Comparison of ENCODE assay signal across 25 mouse cellular contexts in the genomic region with DNA sequence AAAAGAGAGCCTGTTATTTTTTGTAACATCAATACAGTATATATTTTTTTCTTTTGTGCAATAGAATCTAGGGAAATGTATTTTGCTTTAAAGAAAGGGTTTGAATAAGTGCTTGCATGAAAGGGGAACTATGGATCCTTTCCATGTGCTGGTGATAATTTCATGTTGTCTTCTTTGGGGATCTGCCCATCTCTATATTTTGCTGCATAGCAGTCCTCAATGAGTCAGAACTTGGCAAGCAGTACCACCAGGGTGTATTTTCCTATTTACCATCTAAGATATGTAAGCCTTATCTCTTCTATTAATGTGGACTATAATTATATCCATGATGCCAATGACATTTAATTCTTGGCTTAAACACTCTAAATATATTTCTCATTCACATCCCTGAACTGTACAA. TPM values are rescaled to one million over a fixed set of nuclear protein-coding genes. Genes with fewer than 3 reads are reported as not detected.
DNase-seq lines count a peak whose midpoint lies in the region; ATAC-seq and TF ChIP-seq lines count a peak whose summit lies in the region.
"Had no signal": no experiment of that assay in that cellular context is flagged by ENCODE, and none has a peak within 500 bp of the region (broad histone marks: within the 10 kb centered on the region; RNA-seq: fewer than 3 reads in every experiment).

No protein-coding gene starts in this region.

- H3K4me2 ChIP-seq in forebrain, postnatal 0 days (ENCODE audit: low read depth) = no peak overlapping the region
- no peak overlapping the region for H3K4me2 ChIP-seq in forebrain, embryonic 12.5 days
- H3K4me2 ChIP-seq: embryonic facial prominence, embryonic 15.5 days; heart, embryonic 11.5 days; heart, embryonic 15.5 days; hindbrain, embryonic 13.5 days had no signal

- no peaks in the 10 kb centered on the region for H3K36me3 ChIP-seq in forebrain, postnatal 0 days (ENCODE audit: insufficient read depth)
- H3K36me3 ChIP-seq in forebrain, embryonic 12.5 days (replicated peaks) = no peaks in the 10 kb centered on the region
- H3K36me3 ChIP-seq in MEL (ENCODE audit: control insufficient read depth in 1 of 2, insufficient read depth in 2 of 2, low read length in 2 of 2) = 0 out of 4 replicates have a peak, but pooled peaks cover 0 to 3% of the 10 kb centered on the region in 2 experiments
- H3K36me3 ChIP-seq: embryonic facial prominence, embryonic 15.5 days; G1E; heart, embryonic 15.5 days; hindbrain, embryonic 13.5 days had no signal

- H3K9me3 ChIP-seq in forebrain, postnatal 0 days (ENCODE audit: low read length) = no peaks in the 10 kb centered on the region
- no peaks in the 10 kb centered on the region for H3K9me3 ChIP-seq in forebrain, embryonic 12.5 days
- no peaks in the 10 kb centered on the region for H3K9me3 ChIP-seq in MEL (replicated peaks; ENCODE audit: insufficient read depth, low read length)
- H3K9me3 ChIP-seq: embryonic facial prominence, embryonic 15.5 days; G1E; heart, embryonic 15.5 days; hindbrain, embryonic 13.5 days had no signal

- no peak for ATAC-seq in forebrain, postnatal 0 days
- no peak for ATAC-seq in forebrain, embryonic 12.5 days (ENCODE audit: low FRiP score)
- ATAC-seq: activated CD4-positive, CD25-positive, alpha-beta regulatory T cell, adult 4 months; CD4-positive, CD25-positive, alpha-beta regulatory T cell, adult 4 months; hindbrain, postnatal 0 days; Patski had no signal

- no peak overlapping the region for H3K9ac ChIP-seq in forebrain, postnatal 0 days
- no peak overlapping the region for H3K9ac ChIP-seq in forebrain, embryonic 12.5 days
- no peak overlapping the region for H3K9ac ChIP-seq in MEL (ENCODE audit: control insufficient read depth, low read depth, low read length, poor library complexity, severe bottlenecking)
- H3K9ac ChIP-seq: embryonic facial prominence, embryonic 15.5 days; heart, embryonic 15.5 days; hindbrain, embryonic 13.5 days had no signal

- H3K4me3 ChIP-seq in forebrain, postnatal 0 days (ENCODE audit: low read depth, low read length) = no peak overlapping the region
- H3K4me3 ChIP-seq in forebrain, embryonic 12.5 days (replicated peaks) = no peak overlapping the region
- H3K4me3 ChIP-seq in MEL (ENCODE audit: control insufficient read depth in 1 of 2, insufficient read depth in 1 of 2, low read depth in 2 of 2, low read length in 2 of 2) = no peak overlapping the region
- no peak overlapping the region for H3K4me3 ChIP-seq in olfactory bulb, adult 2 months (ENCODE audit: insufficient read depth, low read depth, low read length)
- H3K4me3 ChIP-seq: embryonic facial prominence, embryonic 15.5 days; erythroblast, embryonic 14.5 days; heart, adult 2 months; heart, embryonic 15.5 days; hindbrain, embryonic 13.5 days had no signal

- peak in 1 of 2 experiments; percentile 19; a peak in 1 of 4 replicates for TF ChIP-seq EP300 in MEL (IDR thresholded peaks at IDR 0.05; ENCODE audit: low read depth in 1 of 2, low read length in 2 of 2)

- no peak for TF ChIP-seq RAD21 in MEL (IDR thresholded peaks at IDR 0.05; ENCODE audit: low read depth, low read length)

- TF ChIP-seq CTCF in forebrain, postnatal 0 days (IDR thresholded peaks at IDR 0.05; ENCODE audit: low read depth) = no peak
- TF ChIP-seq CTCF in MEL (IDR thresholded peaks at IDR 0.05 in 2 of 3, conservative IDR thresholded peaks at IDR 0.05 in 1 of 3; ENCODE audit: control insufficient read depth in 1 of 3, insufficient read depth in 1 of 3, low read depth in 2 of 3, low read length in 3 of 3, poor library complexity in 1 of 3, severe bottlenecking in 1 of 3) = no peak
- no peak for TF ChIP-seq CTCF in olfactory bulb, adult 2 months (IDR thresholded peaks at IDR 0.05; ENCODE audit: insufficient read depth, low read depth, low read length)

- peak; percentile 11 for DNase-seq in forebrain, postnatal 0 days
- DNase-seq in 3T3-L1 (ENCODE audit: low read depth, low spot score) = peak; percentile 34
- DNase-seq in MEL (ENCODE audit: low read depth, low spot score) = no peak
- DNase-seq in gastrocnemius, postnatal 10 days = no peak
- DNase-seq: adrenal gland, postnatal 14 days; B cell, adult 2 months; cerebellum, adult 11 months; cerebellum, adult 8-10 months; embryo, embryonic 11 days; gastrocnemius, postnatal 14 days; heart, adult 2 months; heart, postnatal 14 days; kidney, adult 11 months had no signal

- H3K79me2 ChIP-seq in MEL (ENCODE audit: control insufficient read depth, insufficient read depth, low read length, poor library complexity) = no peaks in the 10 kb centered on the region

- no peak overlapping the region for H3K27ac ChIP-seq in forebrain, postnatal 0 days (ENCODE audit: low read depth, low read length)
- H3K27ac ChIP-seq in forebrain, embryonic 12.5 days = no peak overlapping the region
- H3K27ac ChIP-seq in MEL (ENCODE audit: control insufficient read depth, low read depth, low read length) = no peak overlapping the region
- H3K27ac ChIP-seq in olfactory bulb, adult 2 months (ENCODE audit: insufficient read depth, low read depth, low read length) = peak overlapping the region; percentile 80; the same call in 1 of the 2 replicates
- H3K27ac ChIP-seq: embryonic facial prominence, embryonic 15.5 days; heart, adult 2 months; heart, embryonic 15.5 days; hindbrain, embryonic 13.5 days; hindbrain, postnatal 0 days had no signal

- H3K4me1 ChIP-seq in forebrain, postnatal 0 days (ENCODE audit: insufficient read depth) = no peaks in the 10 kb centered on the region
- H3K4me1 ChIP-seq in forebrain, embryonic 12.5 days = no peaks in the 10 kb centered on the region
- no peaks in the 10 kb centered on the region for H3K4me1 ChIP-seq in MEL (ENCODE audit: control insufficient read depth in 1 of 2, insufficient read depth in 2 of 2, low read length in 2 of 2)
- H3K4me1 ChIP-seq in olfactory bulb, adult 2 months (ENCODE audit: control insufficient read depth, insufficient read depth, low read length) = no peaks in the 10 kb centered on the region
- H3K4me1 ChIP-seq: embryonic facial prominence, embryonic 15.5 days; heart, embryonic 15.5 days; hindbrain, embryonic 13.5 days had no signal

- no peaks in the 10 kb centered on the region for H3K27me3 ChIP-seq in forebrain, postnatal 0 days (ENCODE audit: insufficient read depth, low read length)
- H3K27me3 ChIP-seq in forebrain, embryonic 12.5 days = 0 out of 2 replicates have a peak, but pooled peaks cover 7% of the 10 kb centered on the region
- H3K27me3 ChIP-seq in MEL (ENCODE audit: control insufficient read depth in 1 of 2, insufficient read depth in 2 of 2, low read length in 2 of 2) = no peaks in the 10 kb centered on the region
- H3K27me3 ChIP-seq: embryonic facial prominence, embryonic 15.5 days; hindbrain, embryonic 13.5 days had no signal

- no peak for TF ChIP-seq POLR2A in MEL (IDR thresholded peaks at IDR 0.05; ENCODE audit: control insufficient read depth in 1 of 2, insufficient read depth in 1 of 2, low read depth in 1 of 2, low read length in 2 of 2, poor library complexity in 1 of 2)
- TF ChIP-seq POLR2A in olfactory bulb, adult 2 months (IDR thresholded peaks at IDR 0.05; ENCODE audit: insufficient read depth, low read depth, low read length) = no peak

TF ChIP-seq in MEL, 35 proteins besides CTCF, POLR2A, EP300 and RAD21:
- no peak for TF ChIP-seq CHD2 (IDR thresholded peaks at IDR 0.05; ENCODE audit: low read length)
- TF ChIP-seq ETS1 (IDR thresholded peaks at IDR 0.05; ENCODE audit: low read depth, low read length) = peak; percentile 49; the same call in 1 of the 2 replicates
- no peak for TF ChIP-seq ELF1 (IDR thresholded peaks at IDR 0.05; ENCODE audit: low read depth, low read length)
- TF ChIP-seq GABPA (IDR thresholded peaks at IDR 0.05; ENCODE audit: low read depth, low read length) = no peak
- TF ChIP-seq HCFC1 (IDR thresholded peaks at IDR 0.05; ENCODE audit: low read depth, low read length) = no peak

RNA-seq across cellular contexts. Expression of gene Plcb1, which starts 5.6 kb away (rescaled TPM):
- 58.2 and 61.8 TPM in 2 replicates for total RNA-seq in forebrain, postnatal 0 days (2014; rRNA removed)
- polyA plus RNA-seq in forebrain, postnatal 0 days (2015; fragmentation: Nextera tagmentation; extraction: Ambion mirVana) = 20.7 and 37.7 TPM in 2 replicates
- polyA plus RNA-seq in forebrain, embryonic 12.5 days (2016; fragmentation: Nextera tagmentation; extraction: Ambion mirVana) = 15.8 and 19.3 TPM in 2 replicates
- total RNA-seq in MEL (2012; rRNA removed) = not detected in 2 replicates
- polyA plus RNA-seq in MEL (2012; ENCODE audit: insufficient read depth in 1 of 2, insufficient read length in 2 of 2, low read depth in 1 of 2, low replicate concordance in 2 of 2, missing spikeins in 1 of 2) = not detected
- 72.1 and 73.6 TPM in 2 replicates for polyA plus RNA-seq in olfactory bulb, adult 2 months (2012; ENCODE audit: insufficient read depth, insufficient read length, low replicate concordance, missing spikeins)
- 1 to 10 TPM; 3.1 to 5.6 TPM for total RNA-seq in gastrocnemius, postnatal 10 days (2021)
- polyA plus RNA-seq: activated CD4-positive, CD25-positive, alpha-beta regulatory T cell, adult 4 months; CD4-positive, CD25-positive, alpha-beta regulatory T cell, adult 4 months; erythroblast, embryonic 14.5 days; G1E had no signal

Comparison
In these comparisons a context has a peak if more than half of its experiments do, and no peak if none do; other contexts are left out.
1. DNase-seq: peak in forebrain, postnatal 0 days (single experiment) and 3T3-L1 (single experiment); none in MEL (single experiment) and gastrocnemius, postnatal 10 days (single experiment).
2. RNA of gene Plcb1, which starts 5.6 kb away (polyA plus RNA-seq): 72.1 to 73.6 TPM in olfactory bulb, adult 2 months, 20.7 to 37.7 TPM in forebrain, postnatal 0 days and 15.8 to 19.3 TPM in forebrain, embryonic 12.5 days; not detected in MEL; every median in the first group is over 10 times any median in the second.